Mouse (Mus musculus) heart, embryonic 15.5 days (tissue): ENCODE data around the gene Wdr59. TPM values are rescaled to one million over a fixed set of nuclear protein-coding genes. Genes with fewer than 3 reads are reported as not detected.

Experiments
- ATAC-seq: fragments of 200-750 bp; cut with Nextera tagmentation; replicated peaks from 2 replicates; pipeline ENCODE4 v1.8.0; 2017; ENCODE audit warnings: low read depth, moderate TSS enrichment; ENCODE audit not compliant: insufficient number of reproducible peaks, insufficient read depth, low FRiP score
- H3K27ac ChIP-seq: fragments of 300-500 bp; sonication (generic); 2 replicates; pipeline ENCODE4 v1.5.1; 2015; ENCODE audit warnings: mild to moderate bottlenecking, inconsistent platforms
- H3K27me3 ChIP-seq: fragments of 300-500 bp; sonication (generic); 2 replicates; pipeline ENCODE4 v1.6.1; 2015; ENCODE audit warnings: inconsistent platforms
- H3K36me3 ChIP-seq: fragments of 300-500 bp; sonication (generic); 2 replicates; pipeline ENCODE4 v1.6.1; 2015; ENCODE audit warnings: mild to moderate bottlenecking, inconsistent platforms
- H3K4me1 ChIP-seq: fragments of 300-500 bp; sonication (generic); replicated peaks from 2 replicates; pipeline ENCODE4 v1.6.1; 2015; ENCODE audit warnings: inconsistent platforms
- H3K4me2 ChIP-seq: fragments of 300-500 bp; sonication (generic); 2 replicates; pipeline ENCODE4 v1.6.1; 2015; ENCODE audit warnings: inconsistent platforms, mild to moderate bottlenecking, moderate library complexity
- H3K4me3 ChIP-seq: fragments of 300-500 bp; sonication (generic); 2 replicates; pipeline ENCODE4 v1.5.1; 2015; ENCODE audit warnings: mild to moderate bottlenecking, inconsistent platforms
- H3K9ac ChIP-seq: fragments of 300-500 bp; sonication (generic); 2 replicates; pipeline ENCODE4 v1.6.1; 2015; ENCODE audit warnings: mild to moderate bottlenecking, inconsistent platforms
- H3K9me3 ChIP-seq: fragments of 300-500 bp; sonication (generic); replicated peaks from 2 replicates; pipeline ENCODE4 v1.6.1; 2016; ENCODE audit warnings: inconsistent platforms
- WGBS: fragments of 180-500 bp; shearing (Covaris S2); methylation state at CpG from one replicate; pipeline ENCODE4 v1.1.7; 2015; ENCODE audit warnings: mixed read lengths; 5-methylcytosine and 5-hydroxymethylcytosine counted together
- polyA plus RNA-seq: library from polyadenylated mRNA; unstranded; fragments of >200 nt; fragmentation: Nextera tagmentation; extraction: Ambion mirVana; gene quantifications from 2 replicates; pipeline ENCODE4 v1.2.1, GENCODE M21; 2015

Wdr59 gene
- 3.4 and 4.4 TPM in 2 replicates for polyA plus RNA-seq

DNA sequence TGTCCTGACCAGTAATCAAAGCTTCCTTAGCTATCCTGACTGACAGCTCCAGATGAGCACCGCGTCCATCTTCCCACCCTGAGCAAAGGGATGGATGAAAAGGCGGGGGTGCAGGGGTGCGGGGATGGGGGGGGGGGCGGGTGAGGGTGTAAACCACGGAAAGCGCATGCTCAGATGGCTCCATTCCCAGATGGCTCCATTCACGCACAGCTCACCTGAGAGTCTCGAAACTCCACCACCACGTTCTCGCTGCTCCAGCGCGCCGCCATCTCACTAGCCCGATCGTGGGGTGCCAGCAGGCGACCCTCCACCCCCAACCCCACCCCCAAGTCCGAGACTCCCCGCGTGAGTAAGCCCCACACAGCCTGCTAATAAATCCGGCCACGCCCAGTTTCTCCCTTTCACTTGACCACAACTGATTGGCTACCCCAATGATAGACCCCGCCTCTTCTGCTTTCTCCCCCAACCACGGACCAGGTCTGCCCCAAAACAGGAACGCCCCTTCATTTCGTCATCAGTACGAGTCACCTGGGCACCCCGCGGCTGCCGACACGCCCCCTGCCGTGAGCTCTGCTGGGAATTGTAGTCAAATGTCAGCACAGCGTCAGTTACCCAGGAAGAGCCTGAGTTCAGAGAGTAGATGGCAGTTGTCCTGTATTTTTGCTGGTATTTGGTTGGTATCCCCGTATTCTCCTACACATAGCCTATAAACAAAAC, at the start of gene Wdr59:
TSS of gene Wdr59 (minus strand) at position 380 of the 717 bp plus-strand sequence.
- Histone ChIP-seq H3K9me3 (no peaks in the 10 kb centered on the region), H3K4me3 (peak within 1 kb of the TSS; percentile 70), H3K36me3 (no peaks in the 10 kb centered on the region), H3K4me1 (peaks cover 9% of the 10 kb centered on the region), H3K9ac (peak within 1 kb of the TSS; percentile 64), H3K4me2 (peak within 1 kb of the TSS; percentile 63), H3K27ac (peak within 1 kb of the TSS; percentile 44; the same call in 1 of the 2 replicates), H3K27me3 (no peaks in the 10 kb centered on the region)
- peak; percentile 100 for ATAC-seq
- WGBS, result under 1% methylated on average over 34 of the region's 34 CpGs

DNA sequence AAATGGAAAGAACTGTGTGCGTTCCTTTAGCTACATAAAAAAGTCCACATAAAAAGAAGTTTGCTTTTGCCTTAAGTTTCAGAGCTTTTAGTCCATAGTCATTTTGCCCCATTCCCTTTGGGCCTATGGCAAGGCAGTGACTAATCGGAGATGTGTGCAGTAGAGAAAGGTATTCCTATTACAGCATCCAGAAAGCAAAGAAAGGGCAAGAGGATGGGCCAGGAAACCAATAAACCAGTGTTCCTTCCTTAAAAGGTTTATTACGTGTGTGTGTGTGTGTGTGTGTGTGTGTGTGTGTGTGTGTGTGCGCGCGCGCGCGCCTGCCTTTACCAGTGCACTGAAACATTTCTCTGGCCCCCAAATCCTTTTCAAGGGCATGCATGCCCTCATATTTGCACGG, 49.8 kb upstream of the Wdr59 start:
- no peak for ATAC-seq
- Histone ChIP-seq H3K4me1 (peaks cover 40% of the 10 kb centered on the region), H3K27me3 (no peaks in the 10 kb centered on the region), H3K9me3 (no peaks in the 10 kb centered on the region), H3K4me2 (no peak overlapping the region), H3K9ac (no peak overlapping the region), H3K27ac (no peak overlapping the region), H3K36me3 (no peaks in the 10 kb centered on the region; the same call in 1 of the 2 replicates), H3K4me3 (no peak overlapping the region)
- WGBS, result 78% methylated on average over 8 of the region's 10 CpGs

DNA sequence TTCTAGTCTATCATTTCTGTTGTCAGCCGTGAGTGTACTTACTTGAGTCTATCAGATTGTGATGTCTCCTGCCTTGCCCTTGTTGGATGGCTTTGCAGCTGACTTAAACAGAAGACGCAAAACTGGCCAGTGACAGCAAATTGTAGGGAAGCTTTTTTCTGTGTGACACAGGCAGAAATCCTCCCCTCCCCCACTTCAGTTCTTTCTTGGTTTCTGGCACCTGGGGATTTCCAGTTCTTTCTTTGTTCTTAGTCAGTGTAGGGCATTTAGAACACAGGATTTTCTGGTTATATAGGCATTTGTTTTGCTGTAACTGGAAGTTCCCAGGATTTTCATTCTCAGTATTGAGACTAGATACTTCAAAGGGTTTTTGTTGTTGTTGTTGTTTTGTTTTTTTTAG, 48.5 kb upstream of the Wdr59 start:
- Histone ChIP-seq H3K27ac (no peak overlapping the region), H3K4me3 (no peak overlapping the region), H3K36me3 (no peaks in the 10 kb centered on the region; the same call in 1 of the 2 replicates), H3K4me1 (peaks cover 51% of the 10 kb centered on the region), H3K4me2 (no peak overlapping the region), H3K9me3 (no peaks in the 10 kb centered on the region), H3K9ac (no peak overlapping the region), H3K27me3 (no peaks in the 10 kb centered on the region)
- WGBS, result 44% methylated on average over 2 of the region's 2 CpGs
- ATAC-seq, result no peak

DNA sequence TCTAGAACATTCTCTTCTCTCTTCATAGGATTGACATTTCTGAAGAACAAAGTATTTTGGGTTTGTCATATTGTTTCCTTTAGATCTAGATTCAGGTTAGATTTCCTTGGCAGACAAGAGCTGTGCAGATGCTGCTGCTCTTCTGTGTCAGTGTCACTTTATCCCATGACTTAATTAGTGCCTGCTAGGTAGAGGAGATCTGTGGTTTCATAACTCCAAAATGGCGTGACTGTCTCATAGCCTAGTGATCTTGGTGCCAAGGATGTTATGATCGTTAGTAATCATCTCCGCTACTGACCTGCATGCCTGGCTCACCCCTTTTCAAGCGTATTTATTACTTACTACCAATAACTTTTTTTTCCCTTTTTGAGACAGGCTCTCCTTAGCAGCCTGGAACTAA, 48.0 kb upstream of the Wdr59 start:
- no peak overlapping the region for H3K9ac ChIP-seq
- WGBS, result 80% methylated on average over 4 of the region's 4 CpGs
- H3K36me3 ChIP-seq, result no peaks in the 10 kb centered on the region
- no peak overlapping the region for H3K4me2 ChIP-seq
- no peak overlapping the region for H3K4me3 ChIP-seq
- no peak for ATAC-seq
- H3K27me3 ChIP-seq, result no peaks in the 10 kb centered on the region
- H3K4me1 ChIP-seq, result peaks cover 52% of the 10 kb centered on the region
- H3K9me3 ChIP-seq, result no peaks in the 10 kb centered on the region
- H3K27ac ChIP-seq, result no peak overlapping the region

DNA sequence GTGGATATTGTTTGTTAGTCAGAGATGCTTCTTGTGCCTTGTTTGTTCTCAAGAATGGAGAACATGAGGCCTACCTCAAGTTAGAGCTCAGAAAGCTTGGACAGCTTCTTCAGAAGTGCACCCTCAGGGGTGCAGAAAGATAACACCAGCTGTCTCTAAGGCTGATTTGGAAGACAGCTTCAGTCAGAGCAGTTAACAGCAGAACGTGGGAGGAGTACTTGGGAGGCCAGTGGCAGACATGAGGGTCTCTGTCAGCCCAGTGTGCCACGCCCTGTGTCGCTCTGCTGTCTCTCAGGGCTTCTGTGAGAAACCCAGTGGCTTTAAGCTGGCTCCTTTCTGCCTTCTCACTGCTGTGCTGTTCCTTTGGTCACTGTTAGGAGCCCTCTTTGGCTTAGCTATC, 46.1 kb upstream of the Wdr59 start:
- H3K4me2 ChIP-seq, result no peak overlapping the region
- no peak for ATAC-seq
- H3K36me3 ChIP-seq, result no peaks in the 10 kb centered on the region
- 41% methylated on average over 3 of the region's 3 CpGs for WGBS
- no peak overlapping the region for H3K27ac ChIP-seq
- no peaks in the 10 kb centered on the region for H3K27me3 ChIP-seq
- no peaks in the 10 kb centered on the region for H3K9me3 ChIP-seq
- peaks cover 44% of the 10 kb centered on the region for H3K4me1 ChIP-seq
- H3K9ac ChIP-seq, result no peak overlapping the region
- no peak overlapping the region for H3K4me3 ChIP-seq

DNA sequence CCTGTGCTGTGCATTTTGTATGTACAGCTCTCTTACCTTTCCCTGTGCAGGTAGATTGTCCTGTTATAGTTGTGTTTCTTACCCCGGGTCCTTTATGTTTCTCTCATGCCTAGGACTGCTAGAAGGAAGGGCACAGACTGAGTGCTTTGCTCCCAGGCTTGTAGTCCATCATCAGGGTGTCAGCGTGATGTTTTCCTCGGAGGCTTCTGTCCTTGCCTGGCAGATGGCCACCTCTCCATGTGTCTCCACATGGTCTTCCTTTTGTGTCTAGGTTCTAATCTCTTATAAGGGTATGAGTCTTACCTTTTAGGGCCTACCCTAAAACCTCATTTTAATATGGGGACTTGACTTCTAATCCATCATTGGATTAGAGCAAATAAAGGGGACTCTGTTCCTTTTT, 45.7 kb upstream of the Wdr59 start:
- 55% methylated on average over 3 of the region's 3 CpGs for WGBS
- no peak overlapping the region for H3K9ac ChIP-seq
- no peaks in the 10 kb centered on the region for H3K9me3 ChIP-seq
- H3K4me3 ChIP-seq, result no peak overlapping the region
- H3K27ac ChIP-seq, result no peak overlapping the region
- H3K4me2 ChIP-seq, result no peak overlapping the region
- no peak for ATAC-seq
- no peaks in the 10 kb centered on the region for H3K36me3 ChIP-seq
- peaks cover 40% of the 10 kb centered on the region for H3K4me1 ChIP-seq
- no peaks in the 10 kb centered on the region for H3K27me3 ChIP-seq

DNA sequence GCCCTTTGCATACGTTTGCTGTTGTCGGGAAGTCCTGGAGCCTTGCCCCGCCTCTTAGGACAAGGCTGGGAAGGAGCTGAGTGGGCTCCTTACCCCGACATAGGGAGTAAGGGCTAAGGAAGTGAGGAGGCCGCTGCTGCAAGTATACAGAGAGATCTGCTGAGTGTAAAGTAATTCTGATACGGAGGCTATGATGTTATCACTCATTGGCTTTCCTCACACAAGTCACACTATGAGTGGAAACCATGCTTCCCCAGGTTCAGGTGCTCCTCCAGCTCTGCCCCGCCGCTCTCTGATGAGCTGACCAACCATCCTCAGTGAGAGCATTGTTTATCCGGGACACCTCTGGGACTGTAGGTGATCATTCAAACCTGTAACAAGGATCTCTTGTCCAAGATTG, 44.4 kb upstream of the Wdr59 start:
- no peaks in the 10 kb centered on the region for H3K36me3 ChIP-seq
- H3K4me3 ChIP-seq, result no peak overlapping the region
- WGBS, result 59% methylated on average over 9 of the region's 9 CpGs
- H3K27me3 ChIP-seq, result no peaks in the 10 kb centered on the region
- no peak overlapping the region for H3K27ac ChIP-seq
- no peak overlapping the region; the same call in 1 of the 2 replicates for H3K4me2 ChIP-seq
- no peak for ATAC-seq
- H3K9ac ChIP-seq, result no peak overlapping the region
- H3K4me1 ChIP-seq, result peaks cover 42% of the 10 kb centered on the region
- no peaks in the 10 kb centered on the region for H3K9me3 ChIP-seq

DNA sequence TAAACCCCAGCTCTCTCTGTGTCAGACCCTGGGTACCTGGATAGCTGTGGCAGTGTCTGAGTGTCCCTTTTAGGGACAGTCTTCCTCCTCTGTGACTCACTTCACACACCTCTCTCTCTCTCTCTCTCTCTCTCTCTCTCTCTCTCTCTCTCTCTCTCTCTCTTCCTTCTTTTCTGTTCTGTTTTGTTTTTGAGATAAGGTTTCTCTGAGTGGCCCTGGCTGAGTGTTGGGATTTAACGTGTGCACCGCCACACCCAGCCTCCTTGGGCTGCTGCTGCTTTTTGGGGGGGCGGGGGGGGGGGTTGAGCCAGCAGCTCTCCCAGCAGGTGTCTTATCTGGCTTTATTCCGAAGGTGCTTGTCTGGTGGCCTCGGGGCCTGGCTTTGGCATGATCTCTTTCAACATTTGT, 43.9 kb upstream of the Wdr59 start:
- no peak overlapping the region for H3K4me3 ChIP-seq
- H3K27me3 ChIP-seq, result no peaks in the 10 kb centered on the region

DNA sequence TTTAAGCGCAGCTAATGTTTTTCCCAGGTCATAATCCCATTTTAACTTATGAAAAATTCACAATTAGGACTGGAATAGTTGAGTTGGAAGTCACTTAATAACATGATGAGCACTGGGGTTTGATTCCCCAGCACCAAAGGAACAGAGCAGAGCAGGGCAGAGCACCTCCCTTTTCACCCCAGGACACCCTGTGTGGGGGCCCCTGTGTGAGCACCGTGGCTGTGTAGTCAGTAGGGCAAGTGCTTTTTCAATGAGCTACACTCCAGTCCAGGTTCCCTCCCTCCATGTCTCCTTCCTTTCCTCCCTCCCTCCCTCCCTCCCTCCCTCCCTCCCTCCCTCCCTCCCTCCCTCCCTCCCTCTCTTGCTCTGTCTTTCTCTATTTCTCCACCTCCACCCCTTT, 42.2 kb upstream of the Wdr59 start:
- H3K9me3 ChIP-seq, result no peaks in the 10 kb centered on the region
- H3K27me3 ChIP-seq, result no peaks in the 10 kb centered on the region
- no peak overlapping the region for H3K4me3 ChIP-seq
- H3K4me1 ChIP-seq, result peaks cover 46% of the 10 kb centered on the region
- WGBS, result 73% methylated on average over 2 of the region's 2 CpGs
- no peak for ATAC-seq
- H3K27ac ChIP-seq, result no peak overlapping the region
- H3K36me3 ChIP-seq, result no peaks in the 10 kb centered on the region
- H3K9ac ChIP-seq, result no peak overlapping the region
- H3K4me2 ChIP-seq, result no peak overlapping the region

More for the DNA sequence above, 43.9 kb upstream of the Wdr59 start:
- Histone ChIP-seq H3K36me3 (no peaks in the 10 kb centered on the region), H3K27ac (0 out of 2 replicates have a peak overlapping the region, but pooled peaks have one; percentile 39), H3K4me1 (peaks cover 42% of the 10 kb centered on the region), H3K9ac (no peak overlapping the region), H3K9me3 (no peaks in the 10 kb centered on the region), H3K4me2 (no peak overlapping the region; the same call in 1 of the 2 replicates)
- 24% methylated on average over 5 of the region's 5 CpGs for WGBS
- no peak for ATAC-seq

DNA sequence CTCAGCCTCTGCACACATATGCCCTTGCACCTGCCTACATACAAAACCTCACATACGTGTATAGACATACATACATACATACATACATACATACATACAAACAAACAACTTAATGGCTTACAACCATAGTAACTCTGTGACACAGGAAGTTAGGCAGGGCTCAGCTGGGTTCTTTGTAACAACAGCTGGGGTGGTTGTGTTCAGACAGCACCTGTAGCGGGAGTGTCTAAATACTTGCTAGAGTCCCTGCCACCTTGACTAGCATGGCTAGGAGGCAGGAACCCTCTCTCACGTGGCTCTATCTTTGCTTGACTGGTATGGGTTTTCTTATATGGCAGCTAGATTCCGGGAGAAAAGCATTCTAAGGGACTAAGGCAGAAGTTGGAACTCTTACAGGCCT, 41.8 kb upstream of the Wdr59 start:
- H3K4me3 ChIP-seq, result no peak overlapping the region
- H3K4me2 ChIP-seq, result no peak overlapping the region
- H3K4me1 ChIP-seq, result peaks cover 50% of the 10 kb centered on the region
- no peaks in the 10 kb centered on the region for H3K27me3 ChIP-seq
- no peaks in the 10 kb centered on the region for H3K36me3 ChIP-seq
- no peaks in the 10 kb centered on the region for H3K9me3 ChIP-seq
- H3K9ac ChIP-seq, result no peak overlapping the region
- H3K27ac ChIP-seq, result no peak overlapping the region
- 88% methylated on average over 4 of the region's 4 CpGs for WGBS
- no peak for ATAC-seq

DNA sequence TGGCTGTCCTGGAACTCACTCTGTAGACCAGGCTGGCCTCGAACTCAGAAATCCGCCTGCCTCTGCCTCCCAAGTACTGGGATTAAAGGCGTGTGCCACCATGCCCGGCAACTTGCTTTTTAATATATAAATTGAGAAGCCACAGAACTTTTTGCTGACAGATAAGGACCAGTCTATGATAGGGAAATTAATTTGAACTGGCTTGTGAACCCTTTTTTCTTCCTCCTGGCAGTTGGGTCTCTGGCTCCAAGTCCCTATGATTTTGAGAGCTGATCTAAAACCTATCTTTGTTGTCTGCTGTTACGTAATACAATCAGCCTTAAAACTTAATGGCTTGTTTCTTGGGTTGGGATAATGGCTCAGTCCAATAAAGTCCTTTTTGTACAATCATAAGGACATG, 41.2 kb upstream of the Wdr59 start:
- H3K4me3 ChIP-seq, result no peak overlapping the region
- ATAC-seq, result no peak
- H3K36me3 ChIP-seq, result no peaks in the 10 kb centered on the region
- H3K9ac ChIP-seq, result no peak overlapping the region
- 87% methylated on average over 5 of the region's 5 CpGs for WGBS
- H3K4me1 ChIP-seq, result peaks cover 52% of the 10 kb centered on the region
- no peaks in the 10 kb centered on the region for H3K27me3 ChIP-seq
- no peak overlapping the region for H3K4me2 ChIP-seq
- H3K27ac ChIP-seq, result no peak overlapping the region
- no peaks in the 10 kb centered on the region for H3K9me3 ChIP-seq

DNA sequence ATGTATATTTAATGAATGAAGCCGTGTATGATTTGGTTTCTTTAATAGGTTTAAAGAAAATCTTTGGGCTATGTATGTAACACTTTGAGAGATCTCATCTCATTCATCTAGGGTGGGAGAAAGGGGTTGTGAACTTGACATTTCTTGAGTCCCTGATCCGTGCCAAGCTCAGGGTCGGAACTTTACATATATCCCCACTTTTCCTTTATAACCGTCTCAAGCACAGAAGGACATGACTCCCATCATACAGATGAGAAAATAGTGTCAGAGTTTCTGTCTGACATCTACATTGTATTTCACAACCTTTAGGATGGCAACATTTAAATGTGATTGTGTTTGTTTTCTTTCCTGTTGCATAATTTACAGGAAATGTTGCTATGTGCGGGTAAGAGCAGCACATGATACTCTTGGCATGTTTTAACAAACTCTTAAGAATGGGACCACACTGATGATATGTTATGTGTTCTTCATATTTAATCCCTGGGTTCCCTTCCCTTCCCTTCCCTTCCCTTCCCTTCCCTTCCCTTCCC, 40.4 kb upstream of the Wdr59 start:
- peaks cover 48% of the 10 kb centered on the region for H3K4me1 ChIP-seq
- WGBS, result 87% methylated on average over 5 of the region's 5 CpGs

More for the DNA sequence above, 40.4 kb upstream of the Wdr59 start:
- no peak for ATAC-seq
- Histone ChIP-seq H3K27ac (no peak overlapping the region), H3K27me3 (no peaks in the 10 kb centered on the region), H3K36me3 (no peaks in the 10 kb centered on the region), H3K4me2 (no peak overlapping the region), H3K9me3 (no peaks in the 10 kb centered on the region), H3K9ac (no peak overlapping the region), H3K4me3 (no peak overlapping the region)
